Mouse (Mus musculus) adrenal gland, postnatal 25 days (tissue): ENCODE data around the gene Trappc5. TPM values are rescaled to one million over a fixed set of nuclear protein-coding genes. Genes with fewer than 3 reads are reported as not detected.

Experiments used
- DNase-seq: peaks from one replicate; pipeline ENCODE4 v3.0.0; 2021; ENCODE audit warnings: mixed read lengths
- long read RNA-seq: library from polyadenylated mRNA; stranded (forward); transcript quantifications from one replicate; pipeline ENCODE4 v2.0.0, GENCODE M21; 2021
- total RNA-seq: library from RNA; stranded (reverse); gene quantifications from 2 replicates; pipeline ENCODE4 v1.2.3, GENCODE M21; 2021

Gene Trappc5
- total RNA-seq: 19.3 and 20.2 TPM in 2 replicates
- long read RNA-seq, full-length matches to known transcripts: 56 of 56 reads
- long read RNA-seq, partial matches to known transcripts: 0 of 56 reads
- long read RNA-seq, other reads (novel, unspliced or antisense): 0 of 56 reads

- DNase-seq: peak; percentile 94
These were observed at the start of gene Trappc5 for GRCm38 (mm10) chr8:3676131-3676992. Trappc5 (plus strand) TSS chr8:3676299.

DNA sequence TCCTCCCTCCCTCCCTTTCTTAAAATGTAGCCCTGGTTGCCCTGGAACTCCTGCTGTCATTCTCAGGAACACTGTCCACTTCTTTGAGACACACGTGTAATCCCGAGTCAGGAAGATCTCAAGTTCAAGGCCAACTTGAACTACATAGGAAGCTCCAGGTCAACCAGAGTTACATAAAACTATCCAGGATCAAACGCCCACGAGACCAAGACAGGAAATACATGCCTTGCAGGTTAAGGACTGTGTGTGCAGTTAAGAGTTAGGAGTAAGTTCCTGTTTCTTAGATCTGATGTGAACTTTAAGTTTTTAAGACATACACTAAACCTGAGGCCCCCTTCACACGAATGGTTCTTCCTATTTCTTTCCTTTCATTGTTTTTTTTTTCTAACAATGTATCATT is 49.1 kb upstream of the Trappc5 start:
- no peak for DNase-seq

DNA sequence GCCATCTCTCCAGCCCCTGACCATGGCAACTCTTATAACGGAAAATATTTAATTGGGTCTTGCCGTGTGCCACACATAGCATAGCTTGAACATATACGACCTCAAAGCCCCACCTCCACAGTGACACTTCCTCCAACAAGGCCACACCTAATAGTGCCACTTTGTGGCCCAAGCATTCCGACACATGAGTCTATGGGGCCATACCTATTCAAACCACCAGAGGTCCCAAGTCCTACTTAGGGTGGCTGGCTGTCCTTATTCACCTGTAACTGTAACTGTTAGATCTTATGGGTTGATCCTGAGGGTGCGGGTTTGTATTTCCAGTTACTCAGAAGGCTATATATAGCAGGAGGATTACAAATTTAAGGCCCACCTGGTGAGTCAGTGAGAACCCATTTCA is 48.1 kb upstream of the Trappc5 start:
- no peak for DNase-seq

- DNase-seq: peak; percentile 80
These were observed 45.2 kb upstream of the Trappc5 start, which contains the start of gene Stxbp2 for GRCm38 (mm10) chr8:3630647-3631477. Stxbp2 (plus strand) TSS chr8:3630955.

GRCm38 (mm10) chr8:3631478-3631875 is 44.6 kb upstream of the Trappc5 start:
- no peak for DNase-seq

DNA sequence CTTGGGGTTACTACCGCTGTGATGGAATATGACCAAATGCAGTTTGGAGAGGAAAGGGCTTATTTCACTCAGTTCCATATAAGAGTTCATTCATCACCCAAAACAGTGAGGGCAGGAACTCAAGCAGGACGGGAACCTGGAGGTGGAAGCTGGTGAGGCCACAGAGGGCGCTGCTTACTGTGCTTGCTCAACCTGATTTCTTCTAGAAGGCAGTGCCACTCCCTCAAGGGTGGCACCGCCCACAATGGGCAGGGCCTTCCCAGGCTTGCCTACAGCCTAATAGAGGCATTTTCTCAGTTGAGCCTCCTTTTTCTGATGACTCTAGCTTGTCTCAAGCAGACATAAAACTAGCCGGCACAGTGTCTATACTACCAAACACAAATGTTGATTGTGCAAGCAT is 30.3 kb upstream of the Trappc5 start:
- peak; percentile 49 for DNase-seq

DNA sequence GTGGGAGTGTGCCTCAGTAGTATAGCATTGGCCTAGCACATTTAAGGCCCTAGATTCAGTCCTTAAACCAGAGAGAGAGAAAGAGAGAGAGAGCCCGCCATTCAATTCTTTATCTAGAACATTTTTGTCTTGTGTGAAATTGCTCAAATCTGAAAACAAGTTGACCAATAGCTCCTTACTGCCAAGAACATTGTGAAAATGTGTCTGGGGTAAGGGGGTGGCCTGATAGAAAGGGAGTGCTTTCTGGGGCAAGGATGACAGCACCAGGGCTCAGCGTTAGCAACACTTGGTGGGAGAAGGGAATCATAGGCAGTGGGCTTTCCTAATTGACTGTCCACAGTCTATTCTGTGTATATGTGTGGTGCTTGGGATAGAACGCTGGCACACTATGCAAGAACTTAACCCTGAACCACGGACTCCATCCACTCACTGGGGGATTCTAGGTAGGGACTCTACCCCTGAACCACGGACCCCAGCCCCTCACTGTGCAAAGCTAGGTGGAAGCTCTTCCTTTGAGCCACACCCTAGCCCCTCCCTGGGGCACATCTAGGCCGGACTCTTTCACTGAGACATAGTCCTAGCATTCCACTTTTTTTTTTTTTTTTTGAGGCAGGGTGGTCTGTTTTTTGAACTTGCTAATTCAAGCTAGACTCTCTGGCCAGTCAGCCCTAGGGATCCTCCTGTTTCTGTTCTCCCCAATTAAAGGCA is 29.1 kb upstream of the Trappc5 start:
- DNase-seq: no peak

GRCm38 (mm10) chr8:3647561-3647960 is 28.5 kb upstream of the Trappc5 start:
- DNase-seq: no peak

DNA sequence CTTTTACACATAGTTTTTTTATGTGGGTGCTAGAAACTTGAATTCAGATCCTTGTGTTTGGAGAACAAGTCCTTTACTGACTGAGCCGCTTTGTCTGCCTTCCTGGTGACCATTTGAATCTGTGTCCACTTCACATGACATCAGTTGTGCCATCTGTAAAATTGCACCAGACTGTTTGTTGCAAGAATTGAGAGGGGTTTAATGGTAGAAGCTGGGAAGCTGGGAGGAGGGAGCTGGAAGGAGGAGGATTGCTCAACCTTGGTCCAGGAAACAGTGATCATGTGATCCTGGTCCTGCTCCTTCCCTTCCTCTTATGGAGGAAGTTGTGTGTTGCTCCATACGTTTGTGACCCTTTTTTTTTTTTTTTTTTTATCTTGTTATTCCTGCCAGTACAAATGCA is 27.8 kb upstream of the Trappc5 start:
- no peak for DNase-seq

DNA sequence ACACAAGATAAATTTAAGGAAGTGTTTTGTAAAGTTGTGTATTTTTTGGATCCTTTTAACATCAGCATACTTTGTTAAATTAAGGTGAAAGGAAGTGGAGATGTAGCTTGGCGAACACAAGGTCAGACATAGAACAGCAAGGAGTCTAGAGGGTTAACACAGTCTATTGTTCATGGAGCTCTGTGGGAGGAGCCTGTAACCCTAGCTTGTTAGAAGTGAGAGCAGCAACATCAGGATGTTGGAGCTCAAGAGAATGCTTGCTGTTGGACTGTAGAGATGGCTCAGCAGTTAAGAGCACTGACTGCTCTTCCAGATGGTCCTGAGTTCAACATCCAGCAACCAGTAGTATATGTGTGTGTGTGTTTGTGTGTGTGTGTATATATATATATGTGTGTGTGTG is 27.1 kb upstream of the Trappc5 start:
- no peak for DNase-seq

GRCm38 (mm10) chr8:3652845-3653244 is 23.3 kb upstream of the Trappc5 start:
- DNase-seq: no peak

GRCm38 (mm10) chr8:3654726-3655508 is 21.2 kb upstream of the Trappc5 start:
- no peak for DNase-seq

- no peak for DNase-seq
These were observed 20.6 kb upstream of the Trappc5 start, which contains the start of gene Retn for GRCm38 (mm10) chr8:3655526-3655925. Retn (plus strand) TSS chr8:3655770.

GRCm38 (mm10) chr8:3656725-3657381 is 19.2 kb upstream of the Trappc5 start:
- peak; percentile 21 for DNase-seq

DNA sequence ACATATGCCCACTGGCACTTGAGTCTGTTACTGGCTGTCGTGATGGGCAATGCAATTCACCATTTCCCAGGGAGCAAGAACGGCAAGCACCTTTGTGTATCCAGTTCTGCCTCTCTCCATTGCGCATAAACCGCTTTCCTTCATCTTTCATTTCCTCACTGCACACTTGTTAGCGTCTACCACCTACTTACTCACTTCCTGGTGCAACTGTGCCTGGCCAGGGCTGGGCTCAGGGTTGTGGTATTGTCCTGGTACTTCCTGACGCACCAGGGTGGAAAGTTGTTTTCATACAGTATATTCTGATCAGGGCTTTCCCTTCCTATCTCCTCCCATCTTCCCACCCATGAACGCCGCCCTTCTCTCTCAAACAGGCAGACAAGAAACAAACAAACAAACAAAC is 15.2 kb upstream of the Trappc5 start:
- DNase-seq: no peak

DNA sequence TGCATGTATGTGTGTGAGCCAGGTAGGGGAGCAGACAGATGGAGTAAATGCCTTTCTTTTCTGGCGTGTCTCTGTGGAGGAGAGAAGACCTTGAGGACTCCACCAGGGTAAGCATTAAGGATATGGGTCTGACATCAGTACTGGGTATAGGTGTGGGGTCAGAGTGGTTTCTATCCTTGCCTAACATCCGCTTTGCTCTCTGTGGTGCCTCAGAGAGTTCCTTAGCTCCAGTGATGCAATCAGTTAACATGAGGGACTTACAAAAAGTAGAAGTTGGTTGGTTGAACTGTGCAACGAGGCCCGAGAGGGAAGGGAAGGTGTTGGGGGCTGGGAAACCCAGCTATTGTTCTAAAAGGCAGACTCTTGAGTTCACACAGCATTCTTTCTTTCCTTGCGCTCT is 11.7 kb upstream of the Trappc5 start:
- DNase-seq: no peak

- no peak for DNase-seq
These were observed 10.6 kb upstream of the Trappc5 start, which contains the start of gene Mcemp1 for GRCm38 (mm10) chr8:3665507-3665906. Mcemp1 (plus strand) TSS chr8:3665754.

DNA sequence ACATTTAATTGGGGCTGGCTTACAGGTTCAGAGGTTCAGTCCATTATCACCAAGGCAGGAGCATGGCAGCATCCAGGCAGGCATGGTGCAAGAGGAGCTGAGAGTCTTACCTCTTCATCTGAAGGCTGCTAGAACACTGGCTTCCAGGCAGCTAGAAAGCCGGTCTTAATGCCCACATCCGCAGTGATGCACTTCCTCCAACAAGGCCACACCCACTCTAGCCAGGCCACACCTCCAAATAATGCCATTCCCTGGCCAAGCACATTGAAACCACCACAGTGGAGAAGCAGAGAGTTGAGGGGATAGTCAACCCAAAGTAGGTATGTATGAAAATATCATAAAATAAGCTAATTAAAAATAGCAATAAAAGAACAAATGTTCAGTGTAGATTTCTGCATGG is 5.7 kb upstream of the Trappc5 start:
- no peak for DNase-seq

DNA sequence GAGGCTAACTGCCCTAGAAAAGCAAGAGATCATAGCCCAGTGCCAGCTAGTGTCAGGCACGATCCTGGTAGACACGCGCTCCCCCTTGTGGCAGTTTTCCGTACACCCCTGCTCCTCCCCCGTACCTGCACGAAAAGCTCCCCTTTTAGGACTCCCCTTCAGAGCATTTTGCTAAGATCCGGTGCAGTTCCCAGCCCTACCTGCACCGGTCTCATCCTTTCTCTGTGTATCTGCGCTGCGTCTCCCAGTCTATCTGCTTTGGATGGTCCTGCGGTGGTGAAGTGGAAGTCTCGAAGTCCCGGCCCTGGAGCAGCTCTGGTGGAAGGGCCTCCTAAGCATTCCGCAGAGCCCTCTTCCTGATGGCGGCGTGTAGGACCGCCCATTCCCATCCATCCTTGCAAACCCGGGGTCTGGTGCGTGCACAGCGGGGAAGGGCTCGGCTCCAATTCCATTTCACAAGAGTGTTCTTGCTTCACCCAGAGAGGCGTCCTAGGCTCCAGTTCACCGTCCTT is 4.1 kb upstream of the Trappc5 start, which contains the start of gene Fcor:
TSS of gene Fcor (minus strand) at position 383 of the 512 bp plus-strand sequence.
- DNase-seq: peak; percentile 85

DNA sequence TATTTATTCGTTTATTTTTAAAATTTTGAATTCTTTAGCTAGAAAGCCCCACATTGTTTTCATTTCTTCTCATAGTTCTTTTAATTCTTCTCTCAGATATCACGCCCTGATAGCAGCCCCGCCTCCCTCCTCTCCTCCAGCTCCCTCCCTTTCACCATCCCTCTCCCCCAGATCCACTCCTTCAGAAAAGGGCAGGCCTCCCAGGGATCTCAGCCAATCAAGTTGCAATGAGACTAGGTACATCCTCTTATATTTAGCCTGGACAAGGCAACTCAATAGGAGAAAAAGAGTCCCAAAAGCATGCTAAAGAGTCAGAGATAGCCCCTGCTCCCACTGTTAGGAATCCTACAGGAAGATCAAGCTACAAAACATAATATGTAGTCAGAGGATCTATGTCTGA is 1.4 kb upstream of the Trappc5 start:
- no peak for DNase-seq
